Mouse (Mus musculus) bone marrow macrophage, adult 2 months (primary cell): Measurements from ENCODE around the gene Ghitm.

ENCODE experiments used
- CTCF ChIP-seq: IDR thresholded peaks from 2 replicates; pipeline ENCODE4 v1.5.1; 2012; ENCODE audit warnings: low read depth, mild to moderate bottlenecking, low read length, moderate library complexity
- POLR2A ChIP-seq: IDR thresholded peaks from 2 replicates; pipeline ENCODE4 v1.6.1; 2012; ENCODE audit warnings: mild to moderate bottlenecking, low read depth, low read length, borderline replicate concordance

GRCm38 (mm10) chr14:37135671-37136070 is 599 bp upstream of the Ghitm start:
- TF ChIP-seq CTCF: no peak
- no peak for TF ChIP-seq POLR2A
